Mouse (Mus musculus): ENCODE measurements around the gene Fxyd4. TPM values are rescaled to one million over a fixed set of nuclear protein-coding genes. Genes with fewer than 3 reads are reported as not detected.

Gene Fxyd4
- polyA plus RNA-seq, 1 experiment from 2014 or later: 1.2 TPM

DNA sequence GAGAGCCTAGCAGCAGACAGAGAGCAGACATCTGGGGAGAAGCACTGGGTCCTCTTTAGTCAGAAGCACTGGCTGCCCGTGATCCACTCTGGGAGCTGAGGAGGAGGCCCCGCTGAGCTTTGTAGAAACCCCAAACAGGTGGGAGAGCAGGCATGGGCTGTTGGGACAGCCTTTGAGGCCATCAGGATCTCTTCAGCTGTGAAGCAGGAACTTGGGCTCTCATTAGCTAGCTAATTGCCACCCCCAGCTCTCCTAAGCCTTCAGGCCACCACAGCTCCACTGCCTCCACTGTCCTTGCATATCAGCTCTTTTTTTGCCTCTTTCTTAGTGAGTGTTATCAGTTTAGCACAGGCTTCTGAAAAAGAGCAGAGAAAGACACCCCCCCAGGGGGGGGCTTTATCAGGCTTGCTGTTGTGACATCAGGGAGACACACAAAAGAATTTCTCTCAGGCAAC is 48.8 kb downstream of the Fxyd4 start:
- H3K9me3 ChIP-seq (replicated peaks): no peaks in the 10 kb centered on the region
- peak; percentile 94 for ATAC-seq (ENCODE audit: insufficient number of reproducible peaks, low FRiP score)
- H3K36me3 ChIP-seq: no peaks in the 10 kb centered on the region
- H3K4me3 ChIP-seq: 0 out of 2 replicates have a peak overlapping the region, but pooled peaks have one; percentile 14
- peak overlapping the region; percentile 45 for H3K9ac ChIP-seq
- peaks cover 17% of the 10 kb centered on the region for H3K4me1 ChIP-seq (replicated peaks)
- H3K4me2 ChIP-seq: peak overlapping the region; percentile 21; the same call in 1 of the 2 replicates
- H3K27ac ChIP-seq (ENCODE audit: poor library complexity, severe bottlenecking): peak overlapping the region; percentile 84
- WGBS: 43% methylated on average over 2 of the region's 2 CpGs
- H3K27me3 ChIP-seq (replicated peaks): no peaks in the 10 kb centered on the region

DNA sequence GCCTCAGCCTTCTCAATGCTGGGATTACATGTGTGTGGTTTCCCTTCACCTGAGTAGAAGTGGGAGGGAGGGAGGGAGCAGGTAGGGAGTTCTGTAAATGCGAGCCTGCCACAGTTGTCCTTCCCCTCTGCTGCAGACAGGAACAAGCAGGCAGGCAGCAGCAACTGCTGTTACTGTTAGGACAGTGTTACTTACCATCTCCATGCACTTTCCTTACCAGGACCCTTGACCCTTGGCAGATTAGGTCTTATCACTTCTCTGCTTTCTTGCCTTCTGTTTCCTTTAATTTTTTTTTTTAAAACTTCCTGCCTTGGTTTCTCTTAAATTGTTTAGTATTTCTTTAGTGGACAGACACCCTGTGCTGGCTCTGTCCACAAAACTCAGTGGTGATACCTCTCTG is 49.5 kb downstream of the Fxyd4 start:
- Histone ChIP-seq H3K4me1 (replicated peaks) (peaks cover 17% of the 10 kb centered on the region), H3K9ac (peak overlapping the region; percentile 45; the same call in 1 of the 2 replicates)
- WGBS: 13% methylated on average over 1 of the region's 1 CpGs

DNA sequence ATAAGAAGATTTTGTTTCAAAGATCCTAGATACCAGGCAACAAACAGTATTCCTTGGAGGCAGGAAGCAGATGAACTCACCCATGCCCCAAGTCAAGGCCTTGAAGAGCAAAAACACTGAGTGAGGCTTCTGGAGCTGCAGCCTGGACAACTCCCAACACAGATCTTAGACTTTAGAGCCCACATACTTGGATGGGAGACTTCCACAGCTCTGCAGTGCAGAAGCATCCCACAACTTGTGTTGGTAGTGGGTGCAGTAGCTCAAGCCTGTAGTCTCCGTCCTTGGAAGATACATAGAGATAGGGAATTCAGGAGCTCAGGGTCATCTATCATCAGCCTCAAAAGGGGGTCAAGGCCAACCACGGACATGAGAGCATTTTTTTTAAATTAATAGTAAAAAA is 51.5 kb downstream of the Fxyd4 start:
- H3K9me3 ChIP-seq (replicated peaks): no peaks in the 10 kb centered on the region
- H3K4me1 ChIP-seq (replicated peaks): peaks cover 11% of the 10 kb centered on the region
- no peak for ATAC-seq (ENCODE audit: insufficient number of reproducible peaks, low FRiP score)
- no peaks in the 10 kb centered on the region for H3K27me3 ChIP-seq (replicated peaks)
- no peak overlapping the region for H3K4me2 ChIP-seq
- no peak overlapping the region for H3K27ac ChIP-seq (ENCODE audit: poor library complexity, severe bottlenecking)
- WGBS: 73% methylated on average over 2 of the region's 2 CpGs
- no peak overlapping the region for H3K9ac ChIP-seq
- no peaks in the 10 kb centered on the region for H3K36me3 ChIP-seq
- no peak overlapping the region for H3K4me3 ChIP-seq

More for the DNA sequence above, 49.5 kb downstream of the Fxyd4 start:
- Histone ChIP-seq H3K27ac (ENCODE audit: poor library complexity, severe bottlenecking) (peak overlapping the region; percentile 84), H3K4me3 (0 out of 2 replicates have a peak overlapping the region, but pooled peaks have one; percentile 14), H3K36me3 (no peaks in the 10 kb centered on the region), H3K9me3 (replicated peaks) (no peaks in the 10 kb centered on the region), H3K27me3 (replicated peaks) (no peaks in the 10 kb centered on the region), H3K4me2 (peak overlapping the region; percentile 21)
- ATAC-seq (ENCODE audit: insufficient number of reproducible peaks, low FRiP score): no peak

Small RNAs within 50 kb of the gene (microRNA-seq; reads per million reads assigned to microRNA genes)
- not detected for gene Gm25535

Other genes with a start within 250 kb of the Fxyd4 start
- gene Zfp637, start 96.5 kb downstream of the Fxyd4 start, polyA plus RNA-seq (2016; fragmentation: Nextera tagmentation; extraction: Ambion mirVana): 54.4 and 58.9 TPM in 2 replicates
- 2.5 and 2.9 TPM in 2 replicates for gene Zfp239, start 75.6 kb downstream of the Fxyd4 start, polyA plus RNA-seq (2016; fragmentation: Nextera tagmentation; extraction: Ambion mirVana)
- 530 and 545 TPM in 2 replicates for gene Hnrnpf, start 37.4 kb downstream of the Fxyd4 start, polyA plus RNA-seq (2016; fragmentation: Nextera tagmentation; extraction: Ambion mirVana)
- 0.51 and 1.1 TPM in 2 replicates for gene Rasgef1a, start 73.7 kb upstream of the Fxyd4 start, polyA plus RNA-seq (2016; fragmentation: Nextera tagmentation; extraction: Ambion mirVana)
- 12.6 and 13.0 TPM in 2 replicates for gene Csgalnact2, start 201.4 kb upstream of the Fxyd4 start, polyA plus RNA-seq (2016; fragmentation: Nextera tagmentation; extraction: Ambion mirVana)

Data from heart, embryonic 12.5 days (tissue).